Mouse (Mus musculus) brain, adult 2 months (tissue): ENCODE measurements around the gene Cd3e.
"Not testable (repeated sequence)": the region's sequence is repeated elsewhere in the genome, so short reads cannot be mapped to it uniquely, and the experiment has no call there.

ENCODE experiments used
- DNase-seq: peaks from one replicate; pipeline ENCODE4 v3.0.0; 2011; ENCODE audit warnings: low read depth, low spot score

Cd3e gene

DNA sequence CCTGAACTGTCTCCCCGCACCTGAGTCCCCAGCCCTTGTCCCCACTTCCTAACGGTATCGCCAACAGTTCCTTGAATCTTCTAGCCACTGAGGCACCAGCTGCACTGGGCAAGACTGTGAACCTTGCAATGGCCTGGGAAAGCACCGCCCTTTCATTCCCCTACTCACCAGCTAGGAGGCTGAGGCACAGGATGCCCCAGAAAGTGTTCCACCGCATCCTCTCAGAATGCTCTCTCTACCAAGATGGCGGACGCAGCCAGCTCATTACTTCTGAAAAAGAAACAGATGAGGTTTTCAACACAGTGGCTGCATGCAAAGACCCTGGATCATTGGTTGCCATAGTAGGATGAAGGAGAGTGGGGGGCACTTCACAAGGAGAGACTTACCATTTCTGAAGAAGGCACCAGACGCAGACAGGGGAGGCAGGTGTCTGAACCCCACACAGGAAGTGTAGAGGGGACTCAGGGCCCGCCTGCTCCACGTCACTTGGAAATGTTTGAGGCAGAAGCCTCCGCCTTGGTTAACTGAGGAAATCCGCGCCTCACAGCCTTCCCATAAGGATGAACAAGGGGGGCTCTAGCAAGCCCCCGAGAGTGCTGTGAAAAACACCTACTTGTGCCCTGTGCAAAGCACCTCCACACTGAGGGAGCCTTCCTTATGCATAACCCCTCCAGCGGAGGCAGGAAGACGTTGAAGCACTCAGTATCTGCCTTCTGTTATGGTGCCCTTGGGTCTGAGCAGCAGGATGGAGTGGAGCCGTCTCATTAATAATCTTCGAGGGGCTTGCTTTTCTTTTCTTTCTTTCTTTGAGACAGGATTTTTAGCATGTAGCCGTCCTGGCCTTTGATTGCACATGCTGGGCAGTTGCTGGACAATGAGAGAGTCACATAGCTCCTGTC is at the start of gene Cd3e:
Gene Cd3e, minus strand, starts transcription at position 448 of the 899 bp plus-strand sequence.
- DNase-seq: no peak

DNA sequence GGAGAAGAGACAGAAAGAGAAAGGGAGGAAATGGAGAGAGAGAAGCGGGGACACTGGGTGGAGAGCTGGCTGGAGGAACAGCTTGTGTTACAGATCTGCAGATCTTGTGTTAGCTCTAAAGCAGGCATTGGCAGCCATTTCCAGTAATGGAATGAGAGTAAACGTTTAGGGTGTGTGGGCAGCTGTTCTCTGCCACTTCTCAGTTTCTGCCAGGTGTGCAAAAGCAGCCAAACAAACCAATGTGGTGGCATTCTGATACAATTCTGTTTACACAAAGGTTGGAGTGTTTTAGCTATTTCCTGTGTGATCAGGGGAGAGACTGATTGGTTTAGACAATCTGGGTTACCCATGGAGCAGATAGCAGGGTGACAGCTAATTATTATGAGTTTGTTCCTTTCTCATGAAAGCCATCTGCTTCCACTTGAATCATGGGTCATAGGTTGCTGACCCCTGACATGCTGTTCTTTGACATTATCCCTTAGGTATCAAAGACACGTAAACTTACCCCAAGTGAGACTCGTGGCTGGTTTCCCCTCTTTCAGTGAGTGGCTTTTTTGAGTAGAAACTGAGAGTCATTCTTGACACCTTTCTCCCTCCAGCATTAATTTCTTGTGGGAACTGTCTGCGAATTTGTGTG is 49.0 kb upstream of the Cd3e start:
- no peak for DNase-seq

- DNase-seq: peak; percentile 97
Observed at GRCm38 (mm10) chr9:45055082-45055713, 45.8 kb upstream of the Cd3e start, which contains the start of gene Mpzl3. Gene Mpzl3, plus strand, starts transcription at chr9:45055186.

GRCm38 (mm10) chr9:45050301-45050700 is 40.9 kb upstream of the Cd3e start:
- DNase-seq: no peak

GRCm38 (mm10) chr9:45049731-45050130 is 40.3 kb upstream of the Cd3e start:
- no peak for DNase-seq

- peak; percentile 48 for DNase-seq
Observed at GRCm38 (mm10) chr9:45048511-45048910, 39.1 kb upstream of the Cd3e start.

- DNase-seq: no peak
Observed at GRCm38 (mm10) chr9:45046973-45047372, 37.5 kb upstream of the Cd3e start.

GRCm38 (mm10) chr9:45042947-45043346 is 33.5 kb upstream of the Cd3e start:
- peak; percentile 37 for DNase-seq

GRCm38 (mm10) chr9:45042056-45042720 is 32.8 kb upstream of the Cd3e start:
- no peak for DNase-seq

DNA sequence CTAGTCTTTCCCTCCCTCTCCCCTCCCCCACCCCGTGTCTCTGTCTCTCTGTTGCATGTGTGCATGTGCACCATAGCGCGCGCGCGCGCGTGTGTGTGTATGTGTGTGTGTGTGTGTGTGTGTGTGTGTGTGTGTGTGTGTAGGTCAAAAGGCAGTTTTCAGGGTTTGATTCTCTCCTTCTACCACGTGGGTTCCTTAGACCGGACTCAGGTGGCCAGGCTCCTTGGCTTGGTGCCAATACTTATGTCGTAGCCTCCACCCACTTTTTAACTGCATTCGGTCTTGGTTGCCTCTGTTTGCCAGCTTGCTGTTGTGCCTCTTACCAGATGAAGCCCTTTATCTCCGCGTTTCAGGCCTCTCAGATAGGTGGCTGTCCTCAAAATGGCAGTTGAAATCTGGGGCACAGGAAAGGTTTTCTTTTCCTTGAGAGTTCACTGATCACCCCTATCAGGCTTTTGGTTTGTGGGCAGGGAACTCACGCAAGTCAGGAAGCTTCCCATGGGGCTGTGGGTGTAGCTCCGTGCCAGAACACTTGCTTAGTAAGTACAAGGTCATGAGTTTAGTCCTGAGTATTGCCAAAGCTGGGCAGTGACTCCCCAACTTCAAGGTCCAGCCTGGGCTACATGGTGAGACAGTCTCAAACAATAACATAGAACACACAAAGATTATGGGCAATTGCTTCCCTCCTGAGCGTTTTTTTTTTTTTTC is 31.9 kb upstream of the Cd3e start:
- DNase-seq: no peak

GRCm38 (mm10) chr9:45040066-45040845 is 30.8 kb upstream of the Cd3e start:
- no peak for DNase-seq

DNA sequence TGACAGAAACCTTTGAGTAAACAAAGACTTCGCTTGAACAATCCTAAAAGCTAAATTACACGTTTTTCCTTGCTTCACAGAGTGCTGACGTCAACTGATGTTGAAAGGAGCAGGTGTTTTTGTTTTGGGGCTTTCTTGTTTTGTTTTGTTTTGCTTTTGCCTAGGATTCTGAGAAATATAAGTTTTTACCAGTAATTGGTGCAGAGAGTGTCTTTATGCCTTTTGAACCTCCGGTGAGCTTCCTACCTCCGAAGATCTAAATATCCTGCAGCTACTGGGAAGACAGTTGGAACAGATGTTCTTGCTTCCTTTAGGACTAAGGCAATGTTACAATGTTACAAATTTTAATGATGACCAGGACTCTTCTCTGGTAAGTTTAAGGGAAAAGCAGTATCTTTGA is 30.1 kb upstream of the Cd3e start, which contains the start of gene Mpzl2:
Gene Mpzl2, plus strand, starts transcription at position 301 of the 400 bp plus-strand sequence.
- DNase-seq: no peak

- DNase-seq: not testable (repeated sequence)
Observed at GRCm38 (mm10) chr9:45037803-45038202, 28.4 kb upstream of the Cd3e start.

DNA sequence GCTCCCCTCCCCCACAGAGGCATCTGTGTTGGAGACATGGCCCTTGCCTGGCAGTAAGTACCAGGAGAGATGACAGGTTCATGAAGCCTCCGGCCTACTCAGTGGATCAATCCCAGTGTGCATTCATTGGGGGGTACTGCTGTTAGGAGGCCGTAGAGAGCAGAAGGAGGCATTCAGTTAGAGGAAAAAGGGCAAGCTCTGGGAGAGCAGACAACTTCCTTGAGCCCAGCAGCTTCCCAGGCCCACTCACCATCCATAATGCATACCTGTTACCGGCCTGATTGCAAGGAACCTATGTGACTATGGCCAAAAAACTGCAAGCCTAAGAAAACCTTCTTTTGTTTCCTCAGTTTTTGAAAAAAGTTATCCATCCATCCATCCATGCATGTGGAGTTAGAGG is 25.1 kb upstream of the Cd3e start:
- no peak for DNase-seq

- DNase-seq: no peak
Observed at GRCm38 (mm10) chr9:45032261-45032660, 22.8 kb upstream of the Cd3e start.

- no peak for DNase-seq
Observed at GRCm38 (mm10) chr9:45030341-45030740, 20.9 kb upstream of the Cd3e start.

- DNase-seq: no peak
Observed at GRCm38 (mm10) chr9:45027376-45027775, 17.9 kb upstream of the Cd3e start.

DNA sequence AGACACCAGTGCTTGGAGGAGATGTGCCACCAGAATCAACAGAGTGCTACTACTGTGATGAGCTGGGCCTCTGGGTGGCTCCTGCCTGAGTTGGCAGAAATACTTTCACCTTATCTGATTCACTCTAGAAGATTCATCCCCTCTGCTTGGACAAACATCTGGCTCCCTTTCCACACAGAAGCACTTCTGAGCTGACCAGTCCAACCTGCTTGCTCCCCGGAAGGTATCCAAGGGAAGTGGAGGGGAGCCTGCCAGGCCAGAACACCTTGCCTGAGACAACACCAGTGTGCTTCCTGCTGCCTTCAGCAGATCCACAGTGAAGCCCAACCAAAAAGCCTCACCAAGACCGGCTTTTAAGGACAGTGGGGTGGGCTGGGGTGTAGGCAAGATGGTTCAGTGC is 14.8 kb upstream of the Cd3e start:
- no peak for DNase-seq

DNA sequence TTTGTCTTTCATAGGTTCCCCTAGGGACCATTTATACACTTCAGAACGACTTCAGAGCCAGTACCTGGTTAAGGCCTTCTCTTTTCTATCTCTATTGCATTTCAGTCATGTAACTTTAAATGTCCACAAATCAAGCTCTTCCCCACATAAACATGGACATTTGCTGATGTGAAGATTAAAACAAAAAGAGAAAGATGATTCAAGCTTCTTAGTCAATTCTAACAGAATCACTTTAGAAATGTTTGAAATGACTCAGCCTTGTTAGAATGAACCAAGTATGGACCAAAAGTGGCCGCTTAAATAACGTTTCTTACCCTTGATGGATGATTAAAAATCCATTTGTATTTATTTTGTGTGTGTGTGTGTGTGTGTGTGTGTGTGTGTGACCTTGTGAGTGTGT is 14.2 kb upstream of the Cd3e start:
- no peak for DNase-seq

DNA sequence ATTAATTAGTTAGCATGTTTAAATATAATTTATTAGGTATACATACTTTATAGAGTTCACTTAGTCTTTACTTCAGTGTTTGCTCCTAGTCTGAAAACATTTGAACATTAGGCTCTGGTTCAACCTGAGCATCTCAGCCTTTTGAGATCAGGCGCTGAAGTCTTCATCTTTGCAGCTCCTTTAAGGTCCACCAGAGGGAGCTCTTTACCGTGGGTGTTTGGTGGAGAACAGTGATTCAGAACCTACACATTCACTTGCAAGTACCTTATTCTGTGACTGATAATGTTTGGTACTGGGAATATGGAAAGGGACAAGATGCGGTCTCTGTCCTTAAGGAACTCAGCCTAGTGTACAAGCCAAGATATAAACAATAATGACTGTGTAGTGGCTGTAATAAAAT is 13.4 kb upstream of the Cd3e start:
- peak; percentile 89 for DNase-seq
